Mouse (Mus musculus): ENCODE data around the gene Ttll5.

DNA sequence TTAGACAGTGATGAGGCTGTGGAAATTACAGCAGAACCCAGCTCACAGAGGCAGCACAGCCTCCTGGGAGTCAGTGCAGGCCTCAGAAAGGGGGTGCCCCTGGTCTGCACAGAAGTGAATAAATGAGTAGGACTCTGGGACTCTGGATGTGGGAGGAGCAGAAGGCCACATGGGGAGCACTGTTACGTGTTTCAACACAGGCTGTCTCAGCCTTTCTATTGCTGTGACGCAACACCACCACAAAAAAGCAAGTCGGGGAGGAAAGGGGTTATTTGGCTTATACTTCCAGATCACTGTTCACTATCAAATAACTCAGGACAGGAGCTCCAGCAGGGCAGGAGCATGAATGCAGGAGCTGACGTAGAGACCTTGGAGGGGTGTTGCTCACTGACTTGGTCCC is 271.3 kb downstream of the Ttll5 start:
- no peak for TF ChIP-seq CTCF (IDR thresholded peaks at IDR 0.05; ENCODE audit: extremely low read depth, insufficient read depth, low read length)
- no peak for TF ChIP-seq POLR2A (IDR thresholded peaks at IDR 0.05; ENCODE audit: extremely low read depth, insufficient read depth, low read length)
